15 mouse cellular contexts compared by ENCODE assay signal in genomic region chr12:31307011-31307410, GRCm38 (mm10). TPM values are rescaled to one million over a fixed set of nuclear protein-coding genes. Genes with fewer than 3 reads are reported as not detected.
DNase-seq lines count a peak whose midpoint lies in the region; ATAC-seq lines count a peak whose summit lies in the region.
"Had no signal": no experiment of that assay in that cellular context is flagged by ENCODE, and none has a peak within 500 bp of the region (broad histone marks: within the 10 kb centered on the region; RNA-seq: fewer than 3 reads in every experiment).

No protein-coding gene starts in this region.

- WGBS in hindbrain, embryonic 16.5 days = 85% methylated on average over 8 of the region's 8 CpGs
- WGBS in hindbrain, embryonic 11.5 days = 93% methylated on average over 8 of the region's 8 CpGs

- ATAC-seq in hindbrain, embryonic 16.5 days = peak; percentile 18; the same call in 1 of the 2 replicates
- no peak for ATAC-seq in hindbrain, embryonic 11.5 days (ENCODE audit: low FRiP score)
- no peak for ATAC-seq in inflammation-experienced regulatory T-cells, adult 6 months
- ATAC-seq: forebrain, postnatal 0 days had no signal

- no peak overlapping the region for H3K27ac ChIP-seq in hindbrain, embryonic 16.5 days (ENCODE audit: low read depth, low read length)
- H3K27ac ChIP-seq in hindbrain, embryonic 11.5 days (ENCODE audit: low read depth, low read length) = no peak overlapping the region
- H3K27ac ChIP-seq: neural tube, embryonic 12.5 days; stomach, embryonic 15.5 days had no signal

- DNase-seq in cerebellum, adult 9-11 months = peak; percentile 30
- DNase-seq in cerebellum, postnatal 4 days (ENCODE audit: low spot score in 2 of 2) = no peak
- no peak for DNase-seq in hindbrain, embryonic 11.5 days (ENCODE audit: low spot score)
- peak; percentile 18 to 24 for DNase-seq in cerebellum, postnatal 36 days
- DNase-seq in heart, postnatal 14 days = peak; percentile 35 to 63
- DNase-seq: forebrain, postnatal 0 days; kidney, postnatal 4 days; lung, adult 18-20 months had no signal

- H3K36me3 ChIP-seq in hindbrain, embryonic 16.5 days (ENCODE audit: control insufficient read depth, insufficient read depth, low read length) = no peaks in the 10 kb centered on the region
- no peaks in the 10 kb centered on the region for H3K36me3 ChIP-seq in hindbrain, embryonic 11.5 days (ENCODE audit: control insufficient read depth, insufficient read depth, low read length)
- H3K36me3 ChIP-seq: neural tube, embryonic 12.5 days had no signal

- no peaks in the 10 kb centered on the region for H3K27me3 ChIP-seq in hindbrain, embryonic 16.5 days (replicated peaks; ENCODE audit: control insufficient read depth, insufficient read depth, low read length)
- no peaks in the 10 kb centered on the region for H3K27me3 ChIP-seq in hindbrain, embryonic 11.5 days (ENCODE audit: control insufficient read depth, insufficient read depth, low read length)
- H3K27me3 ChIP-seq: neural tube, embryonic 12.5 days; Patski; stomach, embryonic 15.5 days had no signal

- intact Hi-C loops in heart, postnatal 14 days (cut with DNase I) = no loop called here

- no peak overlapping the region for H3K9ac ChIP-seq in hindbrain, embryonic 16.5 days (ENCODE audit: low read depth, low read length)
- H3K9ac ChIP-seq in hindbrain, embryonic 11.5 days (ENCODE audit: low read depth, low read length) = no peak overlapping the region
- H3K9ac ChIP-seq: forebrain, postnatal 0 days; neural tube, embryonic 12.5 days; stomach, embryonic 15.5 days had no signal

- no peak overlapping the region for H3K4me3 ChIP-seq in hindbrain, embryonic 16.5 days (ENCODE audit: low read length)
- no peak overlapping the region for H3K4me3 ChIP-seq in hindbrain, embryonic 11.5 days (ENCODE audit: low read depth, low read length)
- H3K4me3 ChIP-seq: erythroblast, embryonic 14.5 days; neural tube, embryonic 12.5 days; stomach, embryonic 15.5 days had no signal

- no peak overlapping the region for H3K4me2 ChIP-seq in hindbrain, embryonic 16.5 days (ENCODE audit: low read length)
- H3K4me2 ChIP-seq in hindbrain, embryonic 11.5 days (replicated peaks; ENCODE audit: low read depth, low read length) = no peak overlapping the region
- H3K4me2 ChIP-seq: neural tube, embryonic 12.5 days; stomach, embryonic 15.5 days had no signal

- no peaks in the 10 kb centered on the region for H3K4me1 ChIP-seq in hindbrain, embryonic 16.5 days (ENCODE audit: control insufficient read depth, insufficient read depth, low read depth, low read length)
- 0 out of 2 replicates have a peak, but pooled peaks cover 2% of the 10 kb centered on the region for H3K4me1 ChIP-seq in hindbrain, embryonic 11.5 days (replicated peaks; ENCODE audit: control insufficient read depth, insufficient read depth, low read length)
- H3K4me1 ChIP-seq: neural tube, embryonic 12.5 days; stomach, embryonic 15.5 days had no signal

- H3K9me3 ChIP-seq in hindbrain, embryonic 16.5 days (ENCODE audit: control insufficient read depth, low read length) = no peaks in the 10 kb centered on the region
- no peaks in the 10 kb centered on the region for H3K9me3 ChIP-seq in hindbrain, embryonic 11.5 days (ENCODE audit: control insufficient read depth, low read length)
- H3K9me3 ChIP-seq: neural tube, embryonic 12.5 days; stomach, embryonic 15.5 days had no signal

RNA-seq across cellular contexts. Expression of gene Lamb1, which starts 42.0 kb away (rescaled TPM):
- polyA plus RNA-seq in hindbrain, embryonic 16.5 days (2015; fragmentation: Nextera tagmentation; extraction: Ambion mirVana) = 16.9 and 23.7 TPM in 2 replicates
- 21.2 and 21.7 TPM in 2 replicates for polyA plus RNA-seq in hindbrain, embryonic 11.5 days (2014; fragmentation: Nextera tagmentation; extraction: Ambion mirVana)
- total RNA-seq in heart, postnatal 14 days (2021) = 100 to 1,000 TPM; 158 to 162 TPM
- not detected for polyA plus RNA-seq in inflammation-experienced regulatory T-cells, adult 6 months (2017; shearing (Covaris generic))
- total RNA-seq: granulocyte monocyte progenitor cell, adult 5-6 weeks had no signal

RNA-seq across cellular contexts. Expression of gene Dld, which starts 44.2 kb away (rescaled TPM):
- polyA plus RNA-seq in hindbrain, embryonic 16.5 days (2015; fragmentation: Nextera tagmentation; extraction: Ambion mirVana) = 122 and 130 TPM in 2 replicates
- polyA plus RNA-seq in hindbrain, embryonic 11.5 days (2014; fragmentation: Nextera tagmentation; extraction: Ambion mirVana) = 165 and 170 TPM in 2 replicates
- total RNA-seq in heart, postnatal 14 days (2021) = 100 to 1,000 TPM; 382 to 401 TPM
- polyA plus RNA-seq in inflammation-experienced regulatory T-cells, adult 6 months (2017; shearing (Covaris generic)) = 100 to 1,000 TPM in 1 of 3 experiments, 10 to 100 TPM in 2; 92.6 to 105 (median 93.2) TPM

Comparison
In these comparisons a context has a peak if more than half of its experiments do, and no peak if none do; other contexts are left out.
1. DNase-seq: peak in cerebellum, adult 9-11 months (single experiment), cerebellum, postnatal 36 days (2 of 2) and heart, postnatal 14 days (2 of 2); none in cerebellum, postnatal 4 days (0 of 2) and hindbrain, embryonic 11.5 days (single experiment).
2. RNA of gene Lamb1, which starts 42.0 kb away (polyA plus RNA-seq): 21.2 to 21.7 TPM in hindbrain, embryonic 11.5 days and 16.9 to 23.7 TPM in hindbrain, embryonic 16.5 days; not detected in inflammation-experienced regulatory T-cells, adult 6 months; every median in the first group is over 10 times any median in the second.